In genomic region chr8:107056076-107056972, GRCm38 (mm10) we compare ENCODE assay signal across 8 mouse cellular contexts. TPM values are rescaled to one million over a fixed set of nuclear protein-coding genes. Genes with fewer than 3 reads are reported as not detected.
DNase-seq lines count a peak whose midpoint lies in the region; ATAC-seq and TF ChIP-seq lines count a peak whose summit lies in the region.

TSS of gene Cog8 (minus strand) at chr8:107056689.
TSS of gene Nip7 (plus strand) at chr8:107056877.

- peaks cover 68% of the 10 kb centered on the region for H3K36me3 ChIP-seq in hindbrain, embryonic 10.5 days
- peaks cover 21% of the 10 kb centered on the region; the same call in 1 of the 2 replicates for H3K36me3 ChIP-seq in lung, postnatal 0 days (ENCODE audit: insufficient read depth, low read length)

- under 1% methylated on average over 88 of the region's 88 CpGs for WGBS in hindbrain, embryonic 10.5 days
- under 1% methylated on average over 88 of the region's 88 CpGs for WGBS in lung, postnatal 0 days

- peak within 1 kb of the TSS; percentile 89 for H3K4me2 ChIP-seq in lung, postnatal 0 days (replicated peaks; ENCODE audit: low read depth, low read length)

- peak; percentile 83 for TF ChIP-seq EP300 in lung, postnatal 0 days (IDR thresholded peaks at IDR 0.05)

- H3K4me1 ChIP-seq in hindbrain, embryonic 10.5 days (replicated peaks), result peaks cover 26% of the 10 kb centered on the region
- H3K4me1 ChIP-seq in lung, postnatal 0 days (ENCODE audit: insufficient read depth, low read depth, low read length), result peaks cover 8% of the 10 kb centered on the region; the same call in 1 of the 2 replicates

- peak; percentile 98 for ATAC-seq in frontal cortex, adult (ENCODE audit: low TSS enrichment)
- peak; percentile 96 for ATAC-seq in lung, postnatal 0 days

- no peak for TF ChIP-seq CTCF in lung, postnatal 0 days (IDR thresholded peaks at IDR 0.05)

- peak within 1 kb of the TSS; percentile 98 for H3K4me3 ChIP-seq in hindbrain, embryonic 10.5 days
- H3K4me3 ChIP-seq in lung, postnatal 0 days (ENCODE audit: low read depth, low read length), result peak within 1 kb of the TSS; percentile 79

- H3K27ac ChIP-seq in hindbrain, embryonic 10.5 days, result peak within 1 kb of the TSS; percentile 89
- H3K27ac ChIP-seq in lung, postnatal 0 days (ENCODE audit: low read length), result peak within 1 kb of the TSS; percentile 90

- peak within 1 kb of the TSS; percentile 75 for H3K9ac ChIP-seq in lung, postnatal 0 days (replicated peaks; ENCODE audit: low read depth)

- no peaks in the 10 kb centered on the region for H3K9me3 ChIP-seq in hindbrain, embryonic 10.5 days
- H3K9me3 ChIP-seq in lung, postnatal 0 days (ENCODE audit: low read length), result no peaks in the 10 kb centered on the region

- peak; percentile 99 for DNase-seq in MN1 (ENCODE audit: low spot score)
- peak; percentile 97 for DNase-seq in cerebellum, adult 9-10 months
- DNase-seq in hindbrain, embryonic 10.5 days (ENCODE audit: low spot score), result peak; percentile 97
- peak; percentile 98 for DNase-seq in layer of hippocampus, adult 9-11 months
- DNase-seq in lung, postnatal 0 days (ENCODE audit: low spot score), result peak; percentile 99
- DNase-seq in ovary, postnatal 14 days (ENCODE audit: low spot score), result peak; percentile 89
- peak; percentile 95 for DNase-seq in thymus, postnatal 14 days

- no peaks in the 10 kb centered on the region for H3K27me3 ChIP-seq in hindbrain, embryonic 10.5 days (ENCODE audit: insufficient read depth, poor library complexity, severe bottlenecking)
- H3K27me3 ChIP-seq in lung, postnatal 0 days (replicated peaks; ENCODE audit: insufficient read depth, low read length), result no peaks in the 10 kb centered on the region

RNA-seq across cellular contexts. Expression of gene Cog8, which starts in this region (rescaled TPM):
- 39.2 and 43.5 TPM in 2 replicates for polyA plus RNA-seq in hindbrain, embryonic 10.5 days (2016; fragmentation: Nextera tagmentation; extraction: Ambion mirVana)
- polyA plus RNA-seq in lung, postnatal 0 days (2015; fragmentation: Nextera tagmentation; extraction: Ambion mirVana), result 24.3 and 25.9 TPM in 2 replicates

RNA-seq across cellular contexts. Expression of gene Nip7, which starts in this region (rescaled TPM):
- polyA plus RNA-seq in hindbrain, embryonic 10.5 days (2016; fragmentation: Nextera tagmentation; extraction: Ambion mirVana), result 96.4 and 114 TPM in 2 replicates
- polyA plus RNA-seq in lung, postnatal 0 days (2015; fragmentation: Nextera tagmentation; extraction: Ambion mirVana), result 33.5 and 37.3 TPM in 2 replicates

Comparison
In these comparisons a context has a peak if more than half of its experiments do, and no peak if none do; other contexts are left out.
1. Peak in every context shown above with its lines: DNase-seq, ATAC-seq, H3K4me3 ChIP-seq and H3K27ac ChIP-seq.